Mouse (Mus musculus): ENCODE results near the gene Fam84a.

The Fam84a gene

DNA sequence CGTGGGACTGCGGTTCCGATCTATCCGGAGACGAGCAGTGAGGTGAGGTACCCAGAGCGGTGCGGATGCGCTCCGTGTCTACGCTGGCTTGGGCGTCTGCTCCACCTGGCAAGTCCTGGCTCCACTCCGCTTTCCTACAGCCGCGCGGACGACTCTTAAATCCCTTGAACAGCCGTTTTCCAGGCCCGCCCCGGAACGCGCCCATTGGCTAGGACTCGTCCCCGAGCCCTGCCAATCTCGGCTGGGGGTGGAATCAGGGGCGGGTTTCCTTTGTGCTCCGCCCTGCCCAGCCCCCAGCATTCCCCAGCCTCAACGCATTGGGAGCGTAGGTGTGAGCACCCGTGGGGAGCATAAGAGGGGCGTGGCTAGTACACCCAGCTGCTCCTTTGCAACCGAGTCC, at the start of gene Fam84a:
Gene Fam84a, minus strand, starts transcription at position 134 of the 400 bp plus-strand sequence.
- peak; percentile 85 for DNase-seq

DNA sequence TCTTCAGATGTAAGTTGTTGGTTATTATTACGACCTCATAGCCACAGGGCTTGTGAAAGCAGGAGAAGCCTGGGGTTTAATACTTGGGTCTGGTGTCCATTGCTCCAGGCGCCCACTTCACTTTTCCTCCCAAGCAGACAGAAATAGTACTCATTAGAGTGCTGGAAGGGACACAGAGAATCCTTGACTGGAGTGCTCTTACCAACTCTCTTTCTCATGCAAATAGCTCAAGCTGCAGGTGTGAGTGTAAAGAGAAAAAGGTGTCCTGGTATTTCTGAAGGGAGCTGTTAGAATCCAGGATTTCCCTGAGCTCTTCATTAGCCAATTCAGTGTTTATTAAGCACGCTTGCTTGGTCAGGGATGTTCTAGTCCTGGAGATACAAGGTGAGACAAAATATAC, 43.6 kb upstream of the Fam84a start:
- peak; percentile 3 for DNase-seq

DNA sequence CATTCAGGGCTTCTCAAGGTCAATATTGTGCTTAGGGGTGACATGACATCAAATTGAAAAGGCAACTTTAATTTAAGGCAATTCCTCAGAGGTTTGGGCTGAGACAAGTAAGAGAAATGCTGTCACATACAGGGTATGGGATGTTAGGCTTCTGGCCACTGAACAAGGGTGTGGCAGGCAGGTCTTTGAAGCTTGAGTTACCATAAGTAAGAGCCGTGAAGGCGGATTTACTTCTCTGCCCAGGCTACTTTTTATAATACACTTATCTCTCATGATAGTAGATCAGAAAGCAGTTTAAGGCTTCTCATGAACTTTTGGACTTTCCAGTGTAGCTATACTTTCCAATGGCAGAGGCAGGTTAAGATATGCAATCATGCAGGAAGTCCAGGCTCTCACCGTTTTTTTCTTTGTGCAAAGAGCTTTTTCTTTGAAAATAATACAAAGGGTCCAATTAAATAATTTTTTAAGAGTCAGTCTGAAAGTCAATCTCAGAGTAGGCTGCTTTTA, 34.9 kb upstream of the Fam84a start:
- DNase-seq, result no peak

DNA sequence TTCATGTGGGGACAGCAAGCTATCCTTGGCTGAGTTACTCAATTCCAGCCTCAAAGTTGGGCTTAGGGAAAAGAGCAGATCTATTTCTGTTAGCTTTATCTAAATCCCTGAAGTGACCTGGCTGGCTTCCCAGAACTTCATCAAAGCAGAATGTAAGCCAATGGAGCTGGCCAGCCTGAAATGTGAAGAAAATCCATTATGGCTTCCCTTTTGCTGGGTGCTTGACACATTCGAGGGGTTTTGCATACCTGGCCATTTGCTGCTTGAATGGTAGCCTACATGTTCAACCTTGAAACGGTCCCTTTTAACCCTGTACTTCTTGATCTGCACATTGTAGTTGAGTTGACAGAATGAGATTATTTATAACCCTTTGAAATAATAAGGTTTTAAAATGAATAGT, 13.9 kb upstream of the Fam84a start:
- DNase-seq, result peak; percentile 12

DNA sequence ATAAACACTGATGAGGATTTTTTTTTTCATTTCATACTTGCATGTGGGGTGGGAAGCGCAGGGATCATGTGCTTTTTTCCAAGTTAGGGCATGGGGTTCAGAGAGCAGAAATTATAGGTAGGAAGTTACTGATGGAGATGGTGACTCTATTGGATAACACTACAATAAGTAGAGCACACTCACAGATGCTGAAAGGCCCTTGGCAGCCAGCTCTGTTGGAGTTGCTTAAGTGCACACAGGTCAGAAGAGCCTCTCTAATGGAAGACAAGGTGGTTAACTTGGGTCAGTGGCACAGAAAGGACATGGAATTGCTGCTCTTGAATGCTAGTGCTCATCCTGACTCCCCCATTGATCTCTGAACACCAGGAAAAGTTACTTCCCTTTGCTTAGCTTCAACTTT, 13.1 kb upstream of the Fam84a start:
- DNase-seq, result no peak

DNA sequence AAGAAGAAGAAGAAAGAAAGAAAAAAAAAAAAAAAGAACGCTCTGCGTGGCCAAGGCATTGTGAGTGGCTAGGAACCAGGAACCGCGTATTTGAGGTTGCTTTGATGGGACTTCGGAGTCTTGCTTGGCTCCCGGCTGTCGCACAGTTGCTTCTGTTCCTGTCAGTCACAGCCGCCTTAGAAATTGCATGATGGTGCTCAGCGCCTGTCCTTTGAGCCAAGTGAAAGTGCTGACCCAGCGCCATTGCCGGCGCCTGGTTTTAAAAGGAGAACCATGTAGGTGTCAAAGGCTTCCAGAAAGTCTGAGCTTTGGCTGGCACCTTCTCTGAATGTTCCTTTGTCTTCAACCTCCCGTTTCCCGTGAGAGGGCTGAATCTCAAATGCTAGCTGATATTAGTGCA, 572 bp upstream of the Fam84a start:
- peak; percentile 5 for DNase-seq

DNA sequence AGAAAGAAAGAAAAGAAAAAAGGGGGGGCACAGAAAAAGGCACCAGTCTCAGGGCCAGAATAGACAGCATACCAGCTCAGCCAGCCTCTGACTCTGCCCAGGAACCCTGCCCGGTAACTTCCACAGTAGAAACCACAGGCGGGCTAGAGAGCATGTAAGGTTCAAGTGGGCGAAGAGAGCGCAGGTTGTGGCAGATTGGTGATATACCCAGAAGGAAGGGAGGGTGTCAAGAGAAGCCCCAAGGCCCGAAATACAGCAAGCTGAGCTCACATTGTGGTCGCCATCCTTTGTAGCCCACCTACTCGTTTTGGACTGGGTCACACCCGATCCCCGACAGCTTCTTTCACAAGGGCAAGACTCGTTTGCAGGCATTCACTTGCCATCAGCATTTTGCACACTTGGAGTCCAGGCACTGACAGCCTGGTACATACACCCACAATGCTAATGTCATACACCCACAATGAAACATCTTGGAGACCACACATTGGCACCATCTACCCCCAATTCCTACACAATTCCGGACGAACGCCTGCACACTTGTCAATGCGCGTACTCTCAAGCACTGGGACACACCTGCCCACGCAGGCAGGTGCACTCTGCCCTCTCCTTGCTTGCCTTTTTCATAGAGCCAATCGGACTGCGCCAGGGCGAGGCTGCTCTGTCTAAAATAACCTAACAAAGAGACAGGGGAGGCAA, 770 bp downstream of the Fam84a start:
- DNase-seq, result peak; percentile 9

DNA sequence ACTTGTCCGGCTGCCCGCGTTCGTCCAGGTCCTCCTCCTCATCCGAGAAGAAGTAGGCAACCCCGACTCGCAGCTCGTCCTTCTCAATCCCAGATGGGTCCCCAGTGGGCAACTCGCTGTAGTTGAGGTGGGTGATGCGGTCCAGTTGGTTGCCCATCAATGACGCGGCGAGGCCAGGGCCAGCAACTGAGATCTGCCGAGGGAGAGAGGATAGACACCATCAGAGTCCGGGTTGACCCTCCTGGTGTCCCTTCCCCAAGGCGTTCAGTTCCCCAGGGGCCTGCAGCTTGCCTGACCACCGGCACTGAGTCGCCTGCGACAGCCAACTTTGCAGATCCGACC, 1.3 kb downstream of the Fam84a start:
- DNase-seq, result no peak

DNA sequence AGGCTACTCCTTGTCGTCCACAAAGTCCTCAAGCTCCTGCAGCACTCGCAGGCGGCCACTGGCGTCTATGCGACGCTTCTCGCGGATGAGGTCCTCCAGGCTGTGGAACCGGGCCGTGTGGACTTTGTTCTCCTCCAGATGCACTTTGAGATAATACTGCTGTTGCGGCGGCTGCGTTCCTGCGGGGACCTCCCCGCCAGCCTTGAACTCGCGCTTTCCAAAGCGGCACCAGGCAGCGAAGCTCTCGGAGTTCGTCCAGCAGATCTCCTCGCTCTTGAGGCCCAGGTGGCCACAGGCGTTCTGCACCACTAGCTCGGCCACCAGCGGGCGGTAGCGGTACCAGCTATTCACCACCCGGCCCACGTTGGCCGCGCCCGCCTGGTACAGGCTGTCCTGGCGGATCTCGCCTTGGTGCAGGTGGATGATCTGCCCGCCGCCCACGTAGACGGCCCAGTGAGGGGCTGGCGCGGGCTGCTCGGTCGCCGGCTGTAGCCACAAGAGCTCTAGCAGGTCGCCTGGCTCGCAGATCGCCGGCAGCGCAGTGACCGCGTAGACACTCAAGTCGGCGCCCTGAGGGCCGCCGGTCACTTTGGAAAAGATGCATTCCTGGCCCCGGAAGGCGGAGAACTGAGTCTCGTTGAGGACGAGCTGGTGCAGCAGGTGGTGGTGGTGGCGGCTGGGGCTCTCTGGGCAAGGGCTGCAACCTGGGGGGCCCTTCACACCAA, 1.8 kb downstream of the Fam84a start:
- DNase-seq, result peak; percentile 71

DNA sequence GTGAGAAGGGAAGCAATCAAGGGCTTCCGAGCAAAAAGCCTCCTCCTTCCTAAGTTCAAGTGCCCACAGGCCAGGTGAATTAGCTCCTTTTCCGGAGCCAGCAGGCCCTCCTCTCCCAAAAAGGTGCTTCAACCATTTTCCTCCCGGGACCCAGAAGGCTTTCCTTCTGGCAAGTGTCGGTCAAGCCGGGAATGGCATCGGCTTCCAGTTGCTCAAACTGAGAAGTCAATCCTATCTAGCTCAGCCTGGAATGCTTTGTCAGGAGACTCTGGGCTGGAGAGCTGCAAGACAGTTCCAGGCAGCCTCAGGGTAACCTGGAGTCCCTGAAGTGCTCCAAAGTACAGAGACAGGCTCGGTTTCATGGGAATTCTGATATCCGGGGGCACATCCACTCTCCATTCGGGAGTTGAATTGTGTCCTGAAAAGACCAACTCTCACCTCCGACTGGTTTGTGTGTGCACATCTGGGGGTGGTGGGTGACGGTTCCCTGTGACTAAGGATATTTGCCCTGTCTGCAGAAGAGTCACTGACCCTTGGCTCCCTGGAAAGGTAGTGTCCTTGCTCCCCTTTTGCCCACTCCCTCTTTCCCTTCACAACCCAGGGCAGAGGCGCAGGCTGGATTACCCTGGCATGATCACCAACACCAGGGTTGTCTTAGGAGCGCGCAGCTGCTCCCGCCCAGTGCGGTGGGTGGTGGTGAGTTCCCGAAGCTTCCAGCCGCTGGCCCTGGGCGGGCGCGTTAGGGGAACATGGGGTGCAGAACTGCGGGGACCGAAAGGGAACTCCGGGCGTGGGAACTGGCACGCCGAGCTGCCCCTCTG, 2.6 kb downstream of the Fam84a start:
- DNase-seq, result no peak

DNA sequence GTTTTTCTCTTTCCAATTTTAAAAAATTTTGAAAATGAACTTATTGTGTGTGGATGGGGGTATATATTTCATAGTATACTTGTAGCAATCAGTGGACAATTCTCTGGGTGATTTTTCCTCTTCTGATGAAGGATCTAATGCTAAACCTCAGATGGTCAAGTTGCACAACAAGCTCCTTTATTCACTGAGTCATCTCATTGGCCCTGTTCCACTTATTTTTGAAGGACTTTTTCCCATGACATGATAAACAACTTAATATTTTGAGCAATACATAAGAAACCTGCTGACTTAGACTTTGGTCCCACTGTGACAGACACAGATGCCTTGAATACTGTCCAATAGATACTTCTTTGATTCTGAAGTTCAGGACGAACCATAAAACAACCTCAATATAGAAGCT, 14.8 kb downstream of the Fam84a start:
- no peak for DNase-seq

DNA sequence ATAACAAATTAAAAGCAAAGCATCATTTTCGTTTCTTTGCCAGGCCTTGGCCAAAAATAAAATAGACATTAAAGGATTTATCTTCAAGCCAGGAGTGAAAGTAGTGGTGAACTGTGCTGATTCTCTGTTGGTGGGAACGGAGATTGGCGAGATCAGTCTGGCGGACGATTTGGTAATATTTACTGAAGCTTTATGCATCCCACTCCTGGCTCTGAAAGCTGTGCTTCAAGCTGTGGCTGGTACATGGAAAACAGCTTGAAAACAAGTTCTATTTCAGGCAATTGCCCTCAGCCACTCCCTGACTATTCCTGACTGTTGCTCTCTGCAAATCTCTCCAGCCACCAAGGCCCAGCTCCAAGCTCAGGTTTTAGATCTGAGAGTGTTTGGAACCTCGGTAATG, 37.1 kb downstream of the Fam84a start:
- no peak for DNase-seq

DNA sequence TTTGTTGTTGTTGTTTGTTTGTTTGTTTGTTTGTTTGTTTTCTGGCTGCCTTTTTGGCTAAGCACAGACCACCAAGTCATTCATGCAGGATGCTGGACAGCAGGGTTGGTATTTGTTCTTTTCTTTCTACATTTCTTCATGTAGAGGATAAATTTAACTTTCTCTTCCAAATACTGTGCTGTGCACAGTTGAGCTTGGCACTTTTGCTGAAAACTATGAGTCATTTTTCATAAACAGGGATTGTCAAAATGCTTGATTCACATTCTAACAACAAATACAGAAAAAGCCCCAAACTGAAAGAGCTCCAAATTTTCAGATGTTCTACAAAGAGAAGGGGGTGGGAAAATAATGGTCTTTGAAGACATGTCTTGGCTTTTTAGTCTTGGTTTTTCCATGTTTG, 54.9 kb downstream of the Fam84a start:
- DNase-seq, result no peak
